Mouse (Mus musculus) ES-E14 (cell line): ENCODE measurements around the gene Nectin2.

Experiments used
- CHD2 ChIP-seq: IDR thresholded peaks from 2 replicates; pipeline ENCODE4 v1.6.1; 2014; ENCODE audit warnings: mild to moderate bottlenecking, low read depth, low read length, inconsistent platforms
- HCFC1 ChIP-seq: IDR thresholded peaks from 2 replicates; pipeline ENCODE4 v1.6.1; 2012; ENCODE audit warnings: low read length, inconsistent platforms, borderline replicate concordance; ENCODE audit not compliant: insufficient read depth
- MAFK ChIP-seq: IDR thresholded peaks from 2 replicates; pipeline ENCODE4 v1.6.1; 2014; ENCODE audit warnings: mild to moderate bottlenecking, low read depth, low read length, inconsistent platforms; ENCODE audit not compliant: insufficient read depth
- ZC3H11A ChIP-seq: IDR thresholded peaks from 2 replicates; pipeline ENCODE4 v1.6.1; 2012; ENCODE audit warnings: low read depth, mild to moderate bottlenecking, inconsistent platforms, low read length, borderline replicate concordance
- ZNF384 ChIP-seq: IDR thresholded peaks from 2 replicates; pipeline ENCODE4 v1.6.1; 2012; ENCODE audit warnings: low read depth, low read length, inconsistent platforms

- TF ChIP-seq CHD2, result no peak
- TF ChIP-seq ZC3H11A, result no peak
- TF ChIP-seq ZNF384, result no peak
- no peak for TF ChIP-seq HCFC1
- TF ChIP-seq MAFK, result no peak
Observed at GRCm38 (mm10) chr7:19746426-19747201, 3.7 kb downstream of the Nectin2 start.
